Mouse (Mus musculus) MEL (cell line): ENCODE results near the gene Mypn. TPM values are rescaled to one million over a fixed set of nuclear protein-coding genes. Genes with fewer than 3 reads are reported as not detected.

ENCODE experiments used
- DNase-seq: peaks from one replicate; pipeline ENCODE4 v3.0.0; 2011; ENCODE audit warnings: low read depth, low spot score
- H3K27ac ChIP-seq: 2 replicates; pipeline ENCODE4 v1.5.1; 2012; ENCODE audit warnings: low read depth, mild to moderate bottlenecking, control low read depth, low read length, moderate library complexity; ENCODE audit not compliant: control insufficient read depth
- H3K27me3 ChIP-seq, 2 experiments: fragments of 150-350 bp in 1 of 2; sonication (generic) in 1 of 2; 2 replicates each; pipeline ENCODE4 v1.6.1; 2012; ENCODE audit warnings: low read length in 2 of 2, mild to moderate bottlenecking in 2 of 2, improper control_type of control experiment in 1 of 2, moderate library complexity in 1 of 2; ENCODE audit not compliant: insufficient read depth in 2 of 2, control insufficient read depth in 1 of 2
- H3K36me3 ChIP-seq, 2 experiments: 2 replicates each; pipeline ENCODE4 v1.6.1; 2012 to 2014; ENCODE audit warnings: low read length in 2 of 2, improper control_type of control experiment in 1 of 2, inconsistent platforms in 1 of 2, mild to moderate bottlenecking in 1 of 2; ENCODE audit not compliant: insufficient read depth in 2 of 2, control insufficient read depth in 1 of 2
- H3K4me1 ChIP-seq, 2 experiments: fragments of 150-350 bp in 1 of 2; sonication (generic) in 1 of 2; 2 replicates each; pipeline ENCODE4 v1.6.1; 2012; ENCODE audit warnings: low read length in 2 of 2, improper control_type of control experiment in 1 of 2, mild to moderate bottlenecking in 1 of 2; ENCODE audit not compliant: insufficient read depth in 2 of 2, control insufficient read depth in 1 of 2
- H3K4me3 ChIP-seq, 2 experiments: fragments of 150-350 bp in 1 of 2; sonication (generic) in 1 of 2; 2 replicates each; pipeline ENCODE4 v1.5.1; 2012; ENCODE audit warnings: low read depth in 2 of 2, low read length in 2 of 2, mild to moderate bottlenecking in 2 of 2, moderate library complexity in 2 of 2, control low read depth in 1 of 2, improper control_type of control experiment in 1 of 2; ENCODE audit not compliant: control insufficient read depth in 1 of 2, insufficient read depth in 1 of 2
- H3K79me2 ChIP-seq: 2 replicates; pipeline ENCODE4 v1.6.1; 2012; ENCODE audit warnings: mild to moderate bottlenecking, low read length, moderate library complexity; ENCODE audit not compliant: control insufficient read depth, poor library complexity, insufficient read depth
- H3K9ac ChIP-seq: 2 replicates; pipeline ENCODE4 v1.6.1; 2012; ENCODE audit warnings: low read depth, mild to moderate bottlenecking, control low read depth, low read length, moderate library complexity; ENCODE audit not compliant: control insufficient read depth, poor library complexity, severe bottlenecking
- H3K9me3 ChIP-seq: fragments of 150-350 bp; sonication (generic); replicated peaks from 2 replicates; pipeline ENCODE4 v1.6.1; 2012; ENCODE audit warnings: mild to moderate bottlenecking, low read length, improper control_type of control experiment, moderate library complexity; ENCODE audit not compliant: insufficient read depth
- BHLHE40 ChIP-seq: IDR thresholded peaks from 2 replicates; pipeline ENCODE4 v1.6.1; 2012; ENCODE audit warnings: low read depth, mild to moderate bottlenecking, inconsistent platforms, low read length, improper control_type of control experiment, borderline replicate concordance
- CHD1 ChIP-seq: IDR thresholded peaks from 2 replicates; pipeline ENCODE4 v1.6.1; 2012; ENCODE audit warnings: low read depth, mild to moderate bottlenecking, inconsistent platforms, low read length, improper control_type of control experiment
- GABPA ChIP-seq: IDR thresholded peaks from 2 replicates; pipeline ENCODE4 v1.6.1; 2012; ENCODE audit warnings: low read depth, mild to moderate bottlenecking, inconsistent platforms, low read length, improper control_type of control experiment, moderate library complexity
- HCFC1 ChIP-seq: IDR thresholded peaks from 2 replicates; pipeline ENCODE4 v1.6.1; 2012; ENCODE audit warnings: low read depth, mild to moderate bottlenecking, inconsistent platforms, low read length, improper control_type of control experiment, moderate library complexity
- JUND ChIP-seq: IDR thresholded peaks from 2 replicates; pipeline ENCODE4 v1.6.1; 2011; ENCODE audit warnings: low read depth, mild to moderate bottlenecking, improper control_type of control experiment, low read length
- MAFK ChIP-seq: IDR thresholded peaks from 2 replicates; pipeline ENCODE4 v1.6.1; 2011; ENCODE audit warnings: low read depth, mild to moderate bottlenecking, low read length, improper control_type of control experiment, borderline replicate concordance
- MAX ChIP-seq: IDR thresholded peaks from 2 replicates; pipeline ENCODE4 v1.6.1; 2011; ENCODE audit warnings: low read length, improper control_type of control experiment
- MAZ ChIP-seq: IDR thresholded peaks from 2 replicates; pipeline ENCODE4 v1.6.1; 2012; ENCODE audit warnings: low read depth, mild to moderate bottlenecking, inconsistent platforms, low read length, improper control_type of control experiment
- MYB ChIP-seq: IDR thresholded peaks from 2 replicates; pipeline ENCODE4 v1.6.1; 2011; ENCODE audit warnings: mild to moderate bottlenecking, low read depth, low read length, improper control_type of control experiment
- NELFE ChIP-seq: IDR thresholded peaks from 2 replicates; pipeline ENCODE4 v1.6.1; 2011; ENCODE audit warnings: low read depth, low read length, improper control_type of control experiment
- NRF1 ChIP-seq: IDR thresholded peaks from 2 replicates; pipeline ENCODE4 v1.6.1; 2014; ENCODE audit warnings: low read depth, mild to moderate bottlenecking, inconsistent platforms, low read length, improper control_type of control experiment, moderate library complexity; ENCODE audit not compliant: poor library complexity, insufficient read depth, severe bottlenecking
- POLR2A ChIP-seq, 2 experiments: IDR thresholded peaks; 2 replicates each; pipeline ENCODE4 v1.6.1; 2011 to 2012; ENCODE audit warnings: low read length in 2 of 2, mild to moderate bottlenecking in 2 of 2, control low read depth in 1 of 2, improper control_type of control experiment in 1 of 2, low read depth in 1 of 2, moderate library complexity in 1 of 2; ENCODE audit not compliant: control insufficient read depth in 1 of 2, insufficient read depth in 1 of 2, poor library complexity in 1 of 2
- POLR2AphosphoS2 ChIP-seq: IDR thresholded peaks from 2 replicates; pipeline ENCODE4 v1.6.1; 2011; ENCODE audit warnings: low read length, improper control_type of control experiment
- POLR2AphosphoS5 ChIP-seq: IDR thresholded peaks from 2 replicates; pipeline ENCODE4 v1.6.1; 2012; ENCODE audit warnings: low read depth, borderline replicate concordance, mild to moderate bottlenecking, inconsistent platforms, low read length, moderate library complexity, mixed read lengths
- RAD21 ChIP-seq: IDR thresholded peaks from 2 replicates; pipeline ENCODE4 v1.6.1; 2011; ENCODE audit warnings: mild to moderate bottlenecking, low read depth, low read length, improper control_type of control experiment
- RCOR1 ChIP-seq: IDR thresholded peaks from 2 replicates; pipeline ENCODE4 v1.6.1; 2012; ENCODE audit warnings: low read depth, mild to moderate bottlenecking, inconsistent platforms, low read length, improper control_type of control experiment
- SIN3A ChIP-seq: IDR thresholded peaks from 2 replicates; pipeline ENCODE4 v1.6.1; 2012; ENCODE audit warnings: low read length, improper control_type of control experiment, inconsistent platforms
- SMC3 ChIP-seq: IDR thresholded peaks from 2 replicates; pipeline ENCODE4 v1.6.1; 2011; ENCODE audit warnings: low read depth, low read length, improper control_type of control experiment
- TAL1 ChIP-seq: IDR thresholded peaks from 2 replicates; pipeline ENCODE4 v1.6.1; 2012; ENCODE audit warnings: mild to moderate bottlenecking, inconsistent platforms, low read length, moderate library complexity, mixed read lengths
- TCF12 ChIP-seq: IDR thresholded peaks from 2 replicates; pipeline ENCODE4 v1.6.1; 2014; ENCODE audit warnings: low read depth, mild to moderate bottlenecking, inconsistent platforms, low read length, improper control_type of control experiment, moderate library complexity
- UBTF ChIP-seq: IDR thresholded peaks from 2 replicates; pipeline ENCODE4 v1.6.1; 2012; ENCODE audit warnings: low read depth, mild to moderate bottlenecking, inconsistent platforms, low read length, improper control_type of control experiment, moderate library complexity, borderline replicate concordance; ENCODE audit not compliant: insufficient read depth
- USF1 ChIP-seq: IDR thresholded peaks from 2 replicates; pipeline ENCODE4 v1.6.1; 2014; ENCODE audit warnings: low read depth, mild to moderate bottlenecking, inconsistent platforms, low read length, improper control_type of control experiment, moderate library complexity
- USF2 ChIP-seq, 2 experiments: IDR thresholded peaks; 2 replicates each; pipeline ENCODE4 v1.6.1; 2011 to 2012; ENCODE audit warnings: improper control_type of control experiment in 2 of 2, low read length in 2 of 2, borderline replicate concordance in 1 of 2, inconsistent platforms in 1 of 2, low read depth in 1 of 2, mild to moderate bottlenecking in 1 of 2; ENCODE audit not compliant: insufficient read depth in 1 of 2
- ZC3H11A ChIP-seq: IDR thresholded peaks from 2 replicates; pipeline ENCODE4 v1.6.1; 2012; ENCODE audit warnings: low read depth, mild to moderate bottlenecking, inconsistent platforms, low read length, improper control_type of control experiment
- ZKSCAN1 ChIP-seq: IDR thresholded peaks from 2 replicates; pipeline ENCODE4 v1.6.1; 2012; ENCODE audit warnings: low read depth, mild to moderate bottlenecking, inconsistent platforms, low read length, improper control_type of control experiment, moderate library complexity
- ZMIZ1 ChIP-seq: IDR thresholded peaks from 2 replicates; pipeline ENCODE4 v1.6.1; 2012; ENCODE audit warnings: low read depth, mild to moderate bottlenecking, inconsistent platforms, low read length, improper control_type of control experiment, moderate library complexity
- ZNF384 ChIP-seq: IDR thresholded peaks from 2 replicates; pipeline ENCODE4 v1.6.1; 2012; ENCODE audit warnings: low read depth, mild to moderate bottlenecking, inconsistent platforms, low read length, improper control_type of control experiment
- polyA plus RNA-seq, 2 experiments: library from polyadenylated mRNA; stranded (reverse) in 1 of 2; unstranded in 1 of 2; fragments of >175 nt in 1 of 2; fragments of >200 nt in 1 of 2; gene quantifications; 2 replicates each; pipeline versions ENCODE4 v1.2.1 to v1.2.4; 2012; ENCODE audit warnings: low replicate concordance in 2 of 2, low read depth in 1 of 2; ENCODE audit not compliant: insufficient read length in 2 of 2, insufficient read depth in 1 of 2, missing spikeins in 1 of 2
- total RNA-seq: library from RNA; depleted of rRNA; stranded (reverse); fragments of 300-350 nt; gene quantifications from 2 replicates; pipeline ENCODE4 v1.2.3, GENCODE M21; 2012

Gene Mypn
- total and polyA plus RNA-seq, 3 experiments = not detected

DNA sequence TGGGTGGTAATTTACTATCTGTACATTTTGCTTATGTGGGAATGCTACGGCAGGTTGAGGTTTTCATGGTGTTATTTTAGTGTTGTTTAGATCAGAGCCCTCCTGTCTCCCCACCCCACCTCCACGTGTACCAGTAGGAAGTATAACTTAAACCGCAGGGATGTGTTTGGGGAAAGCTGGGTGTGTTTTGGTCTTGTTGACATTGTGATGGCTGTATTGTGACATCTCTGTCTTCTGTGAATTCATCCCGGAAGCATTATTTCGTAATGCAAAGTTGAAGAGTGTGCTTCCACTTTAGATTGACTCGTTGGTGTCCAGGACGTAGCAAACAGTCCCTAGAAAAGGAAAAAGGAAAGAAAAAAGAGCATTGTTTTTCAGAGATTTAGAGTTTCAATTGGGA, 43.7 kb upstream of the Mypn start:
- no peaks in the 10 kb centered on the region for H3K27me3 ChIP-seq
- H3K9me3 ChIP-seq = no peaks in the 10 kb centered on the region
- no peak overlapping the region for H3K9ac ChIP-seq
- TF ChIP-seq ZNF384 = no peak
- TF ChIP-seq UBTF = no peak
- no peak for TF ChIP-seq TAL1
- TF ChIP-seq BHLHE40 = no peak
- no peak for TF ChIP-seq ZC3H11A
- TF ChIP-seq ZKSCAN1 = no peak
- TF ChIP-seq RCOR1 = no peak
- no peak for TF ChIP-seq MAX
- no peak for TF ChIP-seq USF2 (IDR thresholded peaks at IDR 0.05; ENCODE audit: borderline replicate concordance in 1 of 2, insufficient read depth in 1 of 2, low read depth in 1 of 2, low read length in 2 of 2)
- no peak for TF ChIP-seq SIN3A
- TF ChIP-seq CHD1 = no peak
- no peak for TF ChIP-seq GABPA
- no peak for TF ChIP-seq POLR2AphosphoS2
- TF ChIP-seq RAD21 = no peak
- TF ChIP-seq ZMIZ1 = no peak
- no peak for TF ChIP-seq POLR2A (IDR thresholded peaks at IDR 0.05; ENCODE audit: control insufficient read depth in 1 of 2, insufficient read depth in 1 of 2, low read depth in 1 of 2, low read length in 2 of 2, poor library complexity in 1 of 2)
- TF ChIP-seq MYB = no peak
- TF ChIP-seq JUND = no peak
- no peak for TF ChIP-seq MAFK
- peaks cover 25 to 30% of the 10 kb centered on the region in 2 experiments for H3K36me3 ChIP-seq
- no peak overlapping the region for H3K27ac ChIP-seq
- no peak for DNase-seq
- H3K4me1 ChIP-seq = peaks cover 11 to 12% of the 10 kb centered on the region in 2 experiments
- peaks cover 34% of the 10 kb centered on the region for H3K79me2 ChIP-seq
- H3K4me3 ChIP-seq = no peak overlapping the region

DNA sequence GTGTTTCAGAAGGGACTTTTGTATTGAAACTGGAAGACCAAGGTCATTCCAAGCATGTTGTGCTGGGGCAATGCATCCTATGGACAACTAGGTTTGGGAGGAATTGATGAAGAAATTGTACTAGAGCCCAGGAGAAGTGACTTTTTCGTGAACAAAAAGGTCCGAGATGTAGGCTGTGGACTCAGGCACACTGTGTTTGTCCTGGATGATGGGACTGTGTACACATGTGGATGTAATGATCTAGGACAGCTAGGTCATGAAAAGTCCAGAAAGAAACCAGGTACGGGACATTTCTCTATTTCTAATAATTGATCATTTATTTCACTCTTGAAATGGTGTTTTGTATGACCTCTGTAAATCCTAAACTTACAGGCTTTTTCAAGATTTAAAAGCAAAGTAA, 42.1 kb upstream of the Mypn start:
- no peaks in the 10 kb centered on the region for H3K9me3 ChIP-seq
- H3K27me3 ChIP-seq = no peaks in the 10 kb centered on the region
- H3K4me3 ChIP-seq = no peak overlapping the region; a peak in 1 of 4 replicates
- peaks cover 31% of the 10 kb centered on the region for H3K79me2 ChIP-seq
- peaks cover 12 to 15% of the 10 kb centered on the region in 2 experiments for H3K4me1 ChIP-seq
- DNase-seq = no peak
- H3K36me3 ChIP-seq = peaks cover 17 to 33% of the 10 kb centered on the region in 2 experiments
- no peak overlapping the region for H3K27ac ChIP-seq
- no peak for TF ChIP-seq POLR2A (IDR thresholded peaks at IDR 0.05; ENCODE audit: control insufficient read depth in 1 of 2, insufficient read depth in 1 of 2, low read depth in 1 of 2, low read length in 2 of 2, poor library complexity in 1 of 2)
- TF ChIP-seq RAD21 = no peak
- no peak for TF ChIP-seq TAL1
- no peak for TF ChIP-seq POLR2AphosphoS5
- TF ChIP-seq MAZ = no peak
- TF ChIP-seq JUND = no peak
- TF ChIP-seq SMC3 = no peak
- TF ChIP-seq BHLHE40 = no peak
- no peak for TF ChIP-seq TCF12
- TF ChIP-seq NELFE = no peak
- TF ChIP-seq ZMIZ1 = no peak
- no peak for TF ChIP-seq USF1
- no peak for TF ChIP-seq SIN3A
- TF ChIP-seq NRF1 = no peak
- TF ChIP-seq MYB = no peak
- TF ChIP-seq CHD1 = no peak
- TF ChIP-seq POLR2AphosphoS2 = no peak
- no peak for TF ChIP-seq HCFC1
- no peak for TF ChIP-seq MAFK
- H3K9ac ChIP-seq = no peak overlapping the region
